Mouse (Mus musculus) hindbrain, postnatal 0 days (tissue): ENCODE results near the gene Igf2bp2. TPM values are rescaled to one million over a fixed set of nuclear protein-coding genes. Genes with fewer than 3 reads are reported as not detected.

Source experiments
- ATAC-seq: fragments of 200-750 bp; cut with Nextera tagmentation; 2 replicates; pipeline ENCODE4 v1.8.0; 2017; ENCODE audit warnings: mild to moderate bottlenecking, moderate TSS enrichment, moderate library complexity
- DNase-seq: peaks from one replicate; pipeline ENCODE4 v3.0.0-alpha.2; 2015; ENCODE audit warnings: low spot score
- H3K27ac ChIP-seq: fragments of 300-500 bp; sonication (generic); 2 replicates; pipeline ENCODE4 v1.5.1; 2014; ENCODE audit warnings: mild to moderate bottlenecking
- H3K27me3 ChIP-seq: fragments of 300-500 bp; sonication (generic); 2 replicates; pipeline ENCODE4 v1.6.1; 2014; ENCODE audit warnings: low read length, mixed read lengths; ENCODE audit not compliant: insufficient read depth
- H3K36me3 ChIP-seq: fragments of 300-500 bp; sonication (generic); 2 replicates; pipeline ENCODE4 v1.6.1; 2014; ENCODE audit warnings: low read length, mixed read lengths; ENCODE audit not compliant: insufficient read depth
- H3K4me1 ChIP-seq: fragments of 300-500 bp; sonication (generic); 2 replicates; pipeline ENCODE4 v1.6.1; 2014; ENCODE audit warnings: antibody characterized with exemption, low read length, mixed read lengths; ENCODE audit not compliant: insufficient read depth
- H3K4me2 ChIP-seq: fragments of 300-500 bp; sonication (generic); 2 replicates; pipeline ENCODE4 v1.6.1; 2014; ENCODE audit warnings: low read depth, mild to moderate bottlenecking, low read length, moderate library complexity, mixed read lengths
- H3K4me3 ChIP-seq: fragments of 300-500 bp; sonication (generic); 2 replicates; pipeline ENCODE4 v1.5.1; 2014; ENCODE audit warnings: low read length
- H3K9ac ChIP-seq: fragments of 300-500 bp; sonication (generic); replicated peaks from 2 replicates; pipeline ENCODE4 v1.6.1; 2014; ENCODE audit warnings: mild to moderate bottlenecking, low read length, moderate library complexity, mixed read lengths
- H3K9me3 ChIP-seq: fragments of 300-500 bp; sonication (generic); 2 replicates; pipeline ENCODE4 v1.6.1; 2016; ENCODE audit warnings: low read length, mixed read lengths
- CTCF ChIP-seq: IDR thresholded peaks from 2 replicates; pipeline ENCODE4 v1.5.1; 2016; ENCODE audit warnings: antibody characterized with exemption, control low read depth, low read depth
- whole genome bisulfite sequencing: fragments of 180-500 bp; shearing (Covaris S2); extraction: QIAGEN DNeasy Blood & Tissue Kit; methylation state at CpG from one replicate; pipeline ENCODE4 v1.1.7; 2014; 5-methylcytosine and 5-hydroxymethylcytosine counted together
- polyA plus RNA-seq: library from polyadenylated mRNA; unstranded; fragments of >200 nt; fragmentation: Nextera tagmentation; extraction: Ambion mirVana; gene quantifications from 2 replicates; pipeline ENCODE4 v1.2.1, GENCODE M21; 2015
- total RNA-seq: library from RNA; depleted of rRNA; stranded (reverse); fragments of >200 nt; gene quantifications from 2 replicates; pipeline ENCODE4 v1.2.3, GENCODE M21; 2014

Gene Igf2bp2
- total and polyA plus RNA-seq, 2 experiments from 2014 or later, result 7.7 to 15.8 TPM

GRCm38 (mm10) chr16:22136198-22136597 is 26.9 kb downstream of the Igf2bp2 start:
- Histone ChIP-seq H3K4me2 (no peak overlapping the region), H3K27me3 (no peaks in the 10 kb centered on the region), H3K9me3 (no peaks in the 10 kb centered on the region), H3K9ac (no peak overlapping the region), H3K4me3 (no peak overlapping the region), H3K36me3 (no peaks in the 10 kb centered on the region), H3K4me1 (no peaks in the 10 kb centered on the region), H3K27ac (no peak overlapping the region)
- DNase-seq, result no peak
- ATAC-seq, result no peak
- 76% methylated on average over 5 of the region's 5 CpGs for WGBS
- TF ChIP-seq CTCF, result no peak

- no peak for DNase-seq
- ATAC-seq, result no peak
- TF ChIP-seq CTCF, result no peak
- H3K4me1 ChIP-seq, result no peaks in the 10 kb centered on the region
- no peaks in the 10 kb centered on the region for H3K27me3 ChIP-seq
- no peak overlapping the region for H3K4me2 ChIP-seq
- no peaks in the 10 kb centered on the region for H3K9me3 ChIP-seq
- H3K4me3 ChIP-seq, result no peak overlapping the region
- H3K36me3 ChIP-seq, result no peaks in the 10 kb centered on the region
- WGBS, result 88% methylated on average over 6 of the region's 6 CpGs
- no peak overlapping the region for H3K9ac ChIP-seq
- H3K27ac ChIP-seq, result no peak overlapping the region
Observed at GRCm38 (mm10) chr16:22131321-22131720, 31.8 kb downstream of the Igf2bp2 start.

GRCm38 (mm10) chr16:22129511-22129910 is 33.6 kb downstream of the Igf2bp2 start:
- ATAC-seq (no peak), DNase-seq (no peak)
- no peak overlapping the region for H3K9ac ChIP-seq
- no peaks in the 10 kb centered on the region for H3K27me3 ChIP-seq
- no peak overlapping the region for H3K27ac ChIP-seq
- no peak overlapping the region for H3K4me3 ChIP-seq
- H3K9me3 ChIP-seq, result no peaks in the 10 kb centered on the region
- H3K36me3 ChIP-seq, result no peaks in the 10 kb centered on the region
- no peak for TF ChIP-seq CTCF
- H3K4me2 ChIP-seq, result no peak overlapping the region
- 92% methylated on average over 7 of the region's 7 CpGs for WGBS
- H3K4me1 ChIP-seq, result no peaks in the 10 kb centered on the region

- no peak for ATAC-seq
- Histone ChIP-seq H3K36me3 (no peaks in the 10 kb centered on the region), H3K9me3 (no peaks in the 10 kb centered on the region), H3K27ac (no peak overlapping the region), H3K27me3 (no peaks in the 10 kb centered on the region), H3K4me2 (no peak overlapping the region), H3K4me1 (no peaks in the 10 kb centered on the region), H3K4me3 (no peak overlapping the region), H3K9ac (no peak overlapping the region)
- TF ChIP-seq CTCF, result no peak
- WGBS, result 98% methylated on average over 2 of the region's 2 CpGs
- no peak for DNase-seq
Observed at GRCm38 (mm10) chr16:22128595-22128994, 34.5 kb downstream of the Igf2bp2 start.

- no peak overlapping the region for H3K4me3 ChIP-seq
- DNase-seq, result no peak
- no peaks in the 10 kb centered on the region for H3K9me3 ChIP-seq
- no peak overlapping the region for H3K4me2 ChIP-seq
- H3K4me1 ChIP-seq, result no peaks in the 10 kb centered on the region
- H3K27ac ChIP-seq, result no peak overlapping the region
- no peak overlapping the region for H3K9ac ChIP-seq
- no peaks in the 10 kb centered on the region for H3K27me3 ChIP-seq
- peak; percentile 37 for TF ChIP-seq CTCF
- no peak for ATAC-seq
- H3K36me3 ChIP-seq, result no peaks in the 10 kb centered on the region
- 96% methylated on average over 5 of the region's 5 CpGs for WGBS
Observed at GRCm38 (mm10) chr16:22127806-22128205, 35.3 kb downstream of the Igf2bp2 start.

- H3K27ac ChIP-seq, result no peak overlapping the region
- ATAC-seq, result no peak
- no peak overlapping the region for H3K4me2 ChIP-seq
- no peaks in the 10 kb centered on the region for H3K27me3 ChIP-seq
- H3K9me3 ChIP-seq, result no peaks in the 10 kb centered on the region
- 69% methylated on average over 4 of the region's 4 CpGs for WGBS
- H3K36me3 ChIP-seq, result no peaks in the 10 kb centered on the region
- no peak for DNase-seq
- no peak overlapping the region for H3K9ac ChIP-seq
- 0 out of 2 replicates have a peak, but pooled peaks have one; percentile 9 for TF ChIP-seq CTCF
- no peaks in the 10 kb centered on the region for H3K4me1 ChIP-seq
- H3K4me3 ChIP-seq, result no peak overlapping the region
Observed at GRCm38 (mm10) chr16:22126936-22127335, 36.2 kb downstream of the Igf2bp2 start.

GRCm38 (mm10) chr16:22124325-22124918 is 38.7 kb downstream of the Igf2bp2 start:
- Histone ChIP-seq H3K9ac (no peak overlapping the region), H3K4me1 (no peaks in the 10 kb centered on the region), H3K9me3 (no peaks in the 10 kb centered on the region), H3K27ac (no peak overlapping the region), H3K4me3 (no peak overlapping the region), H3K36me3 (no peaks in the 10 kb centered on the region), H3K27me3 (no peaks in the 10 kb centered on the region), H3K4me2 (no peak overlapping the region)
- 68% methylated on average over 7 of the region's 7 CpGs for WGBS
- DNase-seq (no peak), ATAC-seq (no peak)
- TF ChIP-seq CTCF, result no peak
